Mouse (Mus musculus) bone marrow, adult 2 months (tissue): ENCODE measurements around the gene Psme2. TPM values are rescaled to one million over a fixed set of nuclear protein-coding genes. Genes with fewer than 3 reads are reported as not detected.

Experiments
- H3K27ac ChIP-seq: fragments of 200-500 bp; 2 replicates; pipeline ENCODE4 v1.5.1; 2012; ENCODE audit warnings: low read depth, mild to moderate bottlenecking, control low read depth, inconsistent platforms, low read length; ENCODE audit not compliant: control insufficient read depth, poor library complexity, insufficient read depth
- H3K4me1 ChIP-seq: fragments of 200-500 bp; 2 replicates; pipeline ENCODE4 v1.6.1; 2011; ENCODE audit warnings: low read length; ENCODE audit not compliant: control insufficient read depth, insufficient read depth
- H3K4me3 ChIP-seq: fragments of 200-500 bp; replicated peaks from 2 replicates; pipeline ENCODE3; 2011; ENCODE audit warnings: mild to moderate bottlenecking, low read depth, low read length, control low read depth; ENCODE audit not compliant: control insufficient read depth
- CTCF ChIP-seq: fragments of 200-500 bp; IDR thresholded peaks from 2 replicates; pipeline ENCODE4 v1.5.1; 2011; ENCODE audit warnings: low read length, control low read depth; ENCODE audit not compliant: control insufficient read depth, insufficient read depth
- POLR2A ChIP-seq: fragments of 200-500 bp; IDR thresholded peaks from 2 replicates; pipeline ENCODE4 v1.6.1; 2011; ENCODE audit warnings: low read depth, mild to moderate bottlenecking, control low read depth, low read length, borderline replicate concordance; ENCODE audit not compliant: control insufficient read depth
- WGBS: fragments of 180-500 bp; shearing (Covaris S2); methylation state at CpG from one replicate; pipeline ENCODE4 v1.1.7; 2018; 5-methylcytosine and 5-hydroxymethylcytosine counted together
- polyA plus RNA-seq: library from polyadenylated mRNA; stranded (reverse); fragments of >200 nt; gene quantifications from 2 replicates; pipeline ENCODE4 v1.2.4, GENCODE M21; 2011; ENCODE audit warnings: low replicate concordance; ENCODE audit not compliant: missing spikeins, insufficient read depth, insufficient read length

Psme2 gene
- polyA plus RNA-seq, 1 experiment: 175 TPM

DNA sequence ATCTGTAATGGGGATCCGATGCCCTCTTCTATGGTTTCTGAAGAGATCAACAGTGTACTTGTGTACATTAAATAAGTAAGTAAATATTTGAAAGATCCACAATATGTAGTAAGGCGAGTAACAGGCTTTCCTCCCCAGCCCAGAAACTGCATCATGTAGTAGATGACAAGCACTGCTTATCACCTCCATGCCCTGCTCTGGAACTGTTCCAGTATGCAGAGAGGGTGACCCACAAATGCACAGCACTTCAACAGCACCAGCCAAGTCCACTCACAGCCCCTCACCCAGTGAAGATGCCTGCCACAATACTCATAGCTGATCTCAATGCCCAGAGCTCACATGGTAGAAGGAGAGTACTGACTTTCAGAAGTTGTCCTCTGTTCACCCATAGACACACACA, 20.3 kb downstream of the Psme2 start:
- H3K27ac ChIP-seq: no peak overlapping the region
- TF ChIP-seq POLR2A (no peak), CTCF (no peak)
- H3K4me3 ChIP-seq: no peak overlapping the region
- no peaks in the 10 kb centered on the region; the same call in 1 of the 2 replicates for H3K4me1 ChIP-seq
- WGBS: 68% methylated on average over 2 of the region's 2 CpGs

DNA sequence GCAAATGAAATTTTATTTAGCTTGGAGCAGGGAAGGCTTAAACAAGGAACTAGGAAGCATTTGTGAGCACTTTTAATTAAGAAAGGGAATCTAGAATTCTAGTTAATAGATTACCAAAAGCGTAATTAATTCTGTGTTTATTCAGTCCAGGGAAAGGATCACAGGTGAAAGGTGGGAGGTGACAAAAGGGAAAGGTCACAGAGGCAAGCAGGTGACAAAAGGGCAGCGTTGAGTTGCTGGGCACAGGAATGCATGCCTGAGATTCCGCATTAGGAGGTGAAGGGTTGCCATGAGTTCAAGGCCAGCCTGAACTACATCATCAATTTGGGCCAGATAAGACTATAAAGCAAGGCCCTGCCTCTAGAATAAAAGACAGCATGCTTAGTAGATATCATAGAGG, 23.4 kb downstream of the Psme2 start:
- Histone ChIP-seq H3K4me3 (no peak overlapping the region), H3K27ac (no peak overlapping the region), H3K4me1 (no peaks in the 10 kb centered on the region; the same call in 1 of the 2 replicates)
- 89% methylated on average over 3 of the region's 3 CpGs for WGBS
- TF ChIP-seq CTCF (no peak), POLR2A (no peak)

GRCm38 (mm10) chr14:55565748-55566147, 25.2 kb downstream of the Psme2 start:
- Histone ChIP-seq H3K4me3 (no peak overlapping the region), H3K27ac (no peak overlapping the region), H3K4me1 (peaks cover 2% of the 10 kb centered on the region; the same call in 1 of the 2 replicates)
- WGBS: 83% methylated on average over 3 of the region's 3 CpGs
- TF ChIP-seq CTCF: no peak
- TF ChIP-seq POLR2A: no peak

DNA sequence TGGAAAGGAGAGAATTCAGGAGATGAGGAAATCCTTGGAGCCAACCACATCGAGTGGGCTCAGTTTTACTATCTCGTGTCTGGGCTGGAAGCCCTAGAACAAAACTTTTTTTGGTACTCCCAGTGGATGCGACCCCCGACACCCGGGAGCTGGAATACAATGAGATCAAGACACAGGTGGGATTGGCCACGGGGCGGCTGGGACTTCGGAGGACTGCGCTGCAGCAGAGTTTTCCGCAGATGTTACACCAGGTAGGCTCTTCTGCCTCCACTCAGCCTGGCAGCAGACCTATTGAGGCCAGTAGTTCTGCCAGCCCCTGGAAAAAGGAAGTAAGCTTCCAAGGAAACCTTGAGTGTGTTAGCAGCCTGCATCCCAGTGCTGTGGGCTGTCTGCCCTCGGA, 27.7 kb downstream of the Psme2 start:
- no peak for TF ChIP-seq POLR2A
- no peak for TF ChIP-seq CTCF
- Histone ChIP-seq H3K4me3 (no peak overlapping the region), H3K4me1 (peaks cover 2% of the 10 kb centered on the region; the same call in 1 of the 2 replicates), H3K27ac (no peak overlapping the region)
- 86% methylated on average over 11 of the region's 11 CpGs for WGBS

DNA sequence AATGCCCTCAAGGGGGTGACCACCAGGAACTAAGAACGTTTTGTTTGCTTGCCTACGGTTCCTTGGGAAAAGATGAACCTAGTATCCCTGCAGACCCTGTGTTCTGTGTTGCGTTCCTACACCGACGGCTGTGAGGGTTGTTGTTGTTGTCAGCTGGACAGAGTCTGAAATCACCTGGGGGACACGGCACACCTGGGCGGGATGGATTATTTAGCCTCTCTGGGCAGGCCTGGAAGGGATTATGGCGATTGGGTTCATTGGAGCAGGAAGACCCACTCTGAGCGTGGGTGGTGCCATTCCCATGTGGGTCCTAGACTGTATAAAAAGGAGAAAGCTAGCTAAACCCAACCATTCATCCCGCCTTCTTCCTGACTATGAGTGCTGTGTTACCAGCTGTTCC, 29.1 kb downstream of the Psme2 start:
- H3K27ac ChIP-seq: no peak overlapping the region
- TF ChIP-seq POLR2A (no peak), CTCF (no peak)
- no peak overlapping the region for H3K4me3 ChIP-seq
- H3K4me1 ChIP-seq: peaks cover 4% of the 10 kb centered on the region; the same call in 1 of the 2 replicates
- WGBS: 90% methylated on average over 10 of the region's 10 CpGs

DNA sequence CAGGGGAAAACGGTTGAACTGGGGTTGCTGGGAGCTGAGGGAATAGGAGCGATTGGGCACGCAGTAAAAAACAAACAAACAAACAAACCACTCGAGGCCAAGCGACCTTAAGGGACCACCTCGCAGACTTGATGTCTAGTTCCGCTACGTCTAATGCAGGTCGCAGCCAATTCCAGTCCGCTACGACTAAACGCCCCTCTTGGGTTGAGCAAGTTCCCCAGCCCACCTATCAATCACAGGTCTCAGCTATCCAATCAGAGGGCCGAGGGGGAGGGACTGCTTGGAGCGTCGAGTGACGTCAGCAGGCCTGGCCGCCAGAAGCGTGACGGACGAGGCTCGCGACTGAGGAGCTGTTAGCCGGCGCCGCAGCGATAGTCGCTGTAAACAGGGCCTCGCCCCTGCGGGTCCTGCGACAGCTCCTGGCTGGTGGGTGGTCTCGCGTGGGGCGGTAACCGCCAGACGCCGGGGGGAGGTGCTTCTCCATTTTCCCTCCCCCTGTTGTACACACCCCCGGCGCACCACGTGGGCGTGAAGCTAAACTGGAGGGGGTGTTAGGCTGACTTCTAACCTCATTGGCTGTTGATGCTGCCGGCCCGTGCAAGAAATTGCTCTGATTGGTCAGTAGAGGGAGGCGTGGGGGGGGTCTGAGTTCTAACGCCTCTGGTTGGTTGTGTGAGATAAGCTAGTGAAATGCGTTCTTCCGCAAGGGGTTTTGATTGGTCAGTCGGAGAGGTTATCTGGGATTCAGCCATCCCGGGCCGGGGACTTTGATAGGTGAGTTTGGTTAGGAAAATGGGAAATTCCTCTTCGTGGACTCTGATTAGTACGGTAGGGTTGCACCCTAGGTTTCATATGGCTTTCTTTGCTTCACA, 30.5 kb downstream of the Psme2 start, which contains the start of gene A730061H03Rik:
TSS of gene A730061H03Rik (minus strand) at position 205 of the 872 bp plus-strand sequence.
- peak within 1 kb of the TSS; percentile 67 for H3K4me3 ChIP-seq
- WGBS: under 1% methylated on average over 51 of the region's 51 CpGs
- H3K27ac ChIP-seq: peak within 1 kb of the TSS; percentile 83
- no peak for TF ChIP-seq CTCF
- peak; percentile 26; the same call in 1 of the 2 replicates for TF ChIP-seq POLR2A
- peaks cover 4% of the 10 kb centered on the region; the same call in 1 of the 2 replicates for H3K4me1 ChIP-seq

DNA sequence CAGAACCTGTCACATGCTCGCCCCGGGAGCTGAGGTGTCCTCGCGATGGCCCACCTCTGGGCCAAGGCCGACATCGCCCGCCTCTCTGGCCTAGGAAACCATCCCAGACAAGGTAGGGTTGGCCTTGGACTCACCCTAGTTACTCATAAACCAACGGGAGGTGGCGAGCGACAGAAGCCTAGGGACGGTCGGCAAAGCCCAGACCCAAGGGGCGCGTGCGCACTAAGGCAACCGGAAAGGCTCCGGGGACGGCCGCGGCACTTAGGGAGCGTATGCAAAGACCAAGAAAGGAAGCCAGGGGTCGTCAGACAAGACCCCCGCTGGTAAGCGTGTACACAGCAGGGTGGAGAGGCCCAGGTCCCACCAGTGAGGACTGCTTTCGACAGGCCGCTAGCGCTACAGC, 31.1 kb downstream of the Psme2 start, which contains the start of gene Dcaf11:
TSS of gene Dcaf11 (plus strand) at position 208 of the 403 bp plus-strand sequence.
- 0% methylated on average over 27 of the region's 27 CpGs for WGBS
- peak within 1 kb of the TSS; percentile 67 for H3K4me3 ChIP-seq
- peak; percentile 91; the same call in 1 of the 2 replicates for TF ChIP-seq POLR2A
- peak; percentile 12; the same call in 1 of the 2 replicates for TF ChIP-seq CTCF
- peaks cover 4% of the 10 kb centered on the region; the same call in 1 of the 2 replicates for H3K4me1 ChIP-seq
- H3K27ac ChIP-seq: peak within 1 kb of the TSS; percentile 83

GRCm38 (mm10) chr14:55558740-55559448, 32.0 kb downstream of the Psme2 start:
- Histone ChIP-seq H3K4me3 (no peak overlapping the region), H3K4me1 (peaks cover 4% of the 10 kb centered on the region; the same call in 1 of the 2 replicates), H3K27ac (no peak overlapping the region)
- WGBS: 40% methylated on average over 6 of the region's 6 CpGs
- TF ChIP-seq CTCF (no peak), POLR2A (no peak)
